Mouse (Mus musculus) neural tube, embryonic 11.5 days (tissue): ENCODE measurements around the gene Fancg. TPM values are rescaled to one million over a fixed set of nuclear protein-coding genes. Genes with fewer than 3 reads are reported as not detected.
A peak's percentile ranks its signal among the peaks of the same experiment; 100 is the strongest.

Experiments used
- ATAC-seq: fragments of 200-750 bp; cut with Nextera tagmentation; 2 replicates; pipeline ENCODE4 v1.8.0; 2017; ENCODE audit warnings: moderate number of reproducible peaks, mild to moderate bottlenecking, moderate TSS enrichment, moderate library complexity; ENCODE audit not compliant: insufficient read depth, low FRiP score, low TSS enrichment
- DNase-seq: peaks from one replicate; pipeline ENCODE4 v3.0.0-alpha.2; 2015; ENCODE audit warnings: low spot score
- H3K27ac ChIP-seq: fragments of 300-500 bp; sonication (generic); 2 replicates; pipeline ENCODE4 v1.5.1; 2014; ENCODE audit warnings: low read depth, mild to moderate bottlenecking, low read length
- H3K27me3 ChIP-seq: fragments of 300-500 bp; sonication (generic); 2 replicates; pipeline ENCODE4 v1.6.1; 2014; ENCODE audit warnings: mild to moderate bottlenecking, low read length, mixed read lengths; ENCODE audit not compliant: control insufficient read depth, insufficient read depth
- H3K36me3 ChIP-seq: fragments of 300-500 bp; sonication (generic); 2 replicates; pipeline ENCODE4 v1.6.1; 2014; ENCODE audit warnings: mild to moderate bottlenecking, low read length, moderate library complexity, mixed read lengths; ENCODE audit not compliant: control insufficient read depth, insufficient read depth
- H3K4me1 ChIP-seq: fragments of 300-500 bp; sonication (generic); 2 replicates; pipeline ENCODE4 v1.6.1; 2014; ENCODE audit warnings: low read length, mixed read lengths; ENCODE audit not compliant: control insufficient read depth, insufficient read depth
- H3K4me2 ChIP-seq: fragments of 300-500 bp; sonication (generic); 2 replicates; pipeline ENCODE4 v1.6.1; 2014; ENCODE audit warnings: low read depth, mild to moderate bottlenecking, moderate library complexity
- H3K4me3 ChIP-seq: fragments of 300-500 bp; sonication (generic); 2 replicates; pipeline ENCODE4 v1.5.1; 2014; ENCODE audit warnings: low read depth, low read length
- H3K9ac ChIP-seq: fragments of 300-500 bp; sonication (generic); 2 replicates; pipeline ENCODE4 v1.6.1; 2014; ENCODE audit warnings: mild to moderate bottlenecking, low read length
- H3K9me3 ChIP-seq: fragments of 300-500 bp; sonication (generic); 2 replicates; pipeline ENCODE4 v1.6.1; 2016; ENCODE audit warnings: low read length; ENCODE audit not compliant: control insufficient read depth
- WGBS: fragments of 180-500 bp; shearing (Covaris S2); extraction: QIAGEN DNeasy Blood & Tissue Kit; methylation state at CpG from one replicate; pipeline ENCODE4 v1.1.7; 2014; 5-methylcytosine and 5-hydroxymethylcytosine counted together
- polyA plus RNA-seq: library from polyadenylated mRNA; unstranded; fragments of >200 nt; fragmentation: Nextera tagmentation; extraction: Ambion mirVana; gene quantifications from 2 replicates; pipeline ENCODE4 v1.2.1, GENCODE M21; 2014

Fancg gene
- polyA plus RNA-seq = 17.3 and 19.3 TPM in 2 replicates

DNA sequence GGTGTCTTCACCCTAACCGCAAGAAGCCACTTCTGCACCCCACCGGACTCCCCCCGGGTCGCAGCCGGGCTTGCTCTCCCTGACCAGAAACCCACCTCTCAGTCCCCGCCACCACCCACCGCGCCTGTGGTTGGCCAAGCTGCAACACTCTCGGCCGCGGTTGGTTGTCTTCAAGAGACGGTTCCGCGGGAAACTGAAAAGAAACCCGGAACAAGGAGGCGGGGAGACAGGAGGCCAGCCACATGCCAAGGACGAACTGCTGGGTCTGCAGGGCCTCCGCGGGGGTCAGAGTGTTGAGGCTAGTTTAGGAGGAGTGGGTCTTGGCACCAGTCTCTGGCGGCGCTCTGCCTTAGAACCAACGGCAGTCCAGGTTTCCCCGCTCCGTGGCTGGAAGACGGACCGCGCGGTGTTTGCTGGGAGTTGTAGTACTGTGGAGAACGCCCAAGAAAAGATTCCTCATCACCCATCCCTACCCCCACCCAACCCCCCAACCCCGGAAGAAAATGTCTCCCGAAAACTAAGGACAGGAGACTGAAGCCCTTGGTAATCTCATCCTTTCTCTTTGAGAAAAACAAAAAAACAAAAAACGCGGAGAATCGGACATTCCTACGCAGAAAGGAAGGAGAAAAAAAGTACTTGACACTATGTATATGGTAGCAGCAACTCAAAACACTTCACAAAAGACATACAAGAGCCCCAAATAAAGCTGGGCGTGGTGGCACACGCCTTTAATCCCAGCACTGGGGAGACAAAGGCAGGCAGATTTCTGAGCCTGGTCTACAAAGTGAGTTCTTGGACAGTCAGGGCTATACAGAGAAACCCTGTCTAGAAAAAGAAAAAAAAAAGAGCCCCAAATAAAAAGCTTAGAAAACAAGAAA is at the start of gene Fancg:
TSS of gene Fancg (minus strand) at position 346 of the 878 bp plus-strand sequence.
- under 1% methylated on average over 37 of the region's 37 CpGs for WGBS
- Histone ChIP-seq H3K27me3 (no peaks in the 10 kb centered on the region), H3K4me2 (peak within 1 kb of the TSS; percentile 77), H3K36me3 (no peaks in the 10 kb centered on the region), H3K9me3 (no peaks in the 10 kb centered on the region), H3K4me3 (peak within 1 kb of the TSS; percentile 68), H3K4me1 (peaks cover 3% of the 10 kb centered on the region; the same call in 1 of the 2 replicates), H3K9ac (peak within 1 kb of the TSS; percentile 69), H3K27ac (no peak within 1 kb of the TSS)
- DNase-seq (peak; percentile 87), ATAC-seq (peak; percentile 92)

GRCm38 (mm10) chr4:43059697-43060096 is 49.4 kb upstream of the Fancg start:
- DNase-seq = no peak
- 48% methylated on average over 3 of the region's 3 CpGs for WGBS
- Histone ChIP-seq H3K27me3 (no peaks in the 10 kb centered on the region), H3K9me3 (no peaks in the 10 kb centered on the region), H3K4me3 (peak overlapping the region; percentile 71), H3K27ac (no peak overlapping the region), H3K4me1 (no peaks in the 10 kb centered on the region), H3K4me2 (peak overlapping the region; percentile 83), H3K36me3 (no peaks in the 10 kb centered on the region), H3K9ac (no peak overlapping the region; the same call in 1 of the 2 replicates)
- ATAC-seq = no peak

GRCm38 (mm10) chr4:43058753-43059654 is 48.7 kb upstream of the Fancg start, which contains the start of gene Unc13b:
Gene Unc13b, plus strand, starts transcription at chr4:43058953.
- ATAC-seq (peak; percentile 96), DNase-seq (peak; percentile 91)
- H3K36me3 ChIP-seq = no peaks in the 10 kb centered on the region

DNA sequence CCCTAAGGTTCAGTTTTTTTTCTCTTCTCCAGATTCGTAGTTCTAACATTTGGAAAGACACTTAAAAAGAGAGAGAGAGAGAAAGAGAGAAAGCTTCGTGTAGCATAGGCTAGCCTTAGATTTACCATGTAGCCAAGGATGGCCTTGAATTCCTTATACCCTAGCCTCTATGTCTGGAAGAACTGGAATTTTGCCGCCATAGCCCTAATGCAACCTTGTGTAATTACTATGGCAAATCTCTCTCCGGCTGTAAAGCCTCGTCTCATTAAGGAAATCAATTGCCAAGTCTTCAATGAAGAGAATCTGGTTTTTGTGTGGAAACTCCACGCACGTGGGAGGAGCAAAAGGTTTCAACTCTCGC is 48.1 kb upstream of the Fancg start:
- 19% methylated on average over 8 of the region's 8 CpGs for WGBS
- no peak overlapping the region for H3K9ac ChIP-seq
- H3K9me3 ChIP-seq = no peaks in the 10 kb centered on the region
- H3K4me3 ChIP-seq = peak overlapping the region; percentile 71
- ATAC-seq = 0 out of 2 replicates have a peak, but pooled peaks have one; percentile 18
- no peaks in the 10 kb centered on the region for H3K36me3 ChIP-seq
- no peak overlapping the region for H3K27ac ChIP-seq
- H3K4me2 ChIP-seq = peak overlapping the region; percentile 83
- H3K4me1 ChIP-seq = no peaks in the 10 kb centered on the region
- no peaks in the 10 kb centered on the region for H3K27me3 ChIP-seq
- DNase-seq = no peak

More at GRCm38 (mm10) chr4:43058753-43059654, 48.7 kb upstream of the Fancg start, which contains the start of gene Unc13b:
- Histone ChIP-seq H3K4me1 (no peaks in the 10 kb centered on the region), H3K4me3 (peak within 1 kb of the TSS; percentile 71), H3K27ac (peak within 1 kb of the TSS; percentile 57; the same call in 1 of the 2 replicates), H3K27me3 (no peaks in the 10 kb centered on the region), H3K9me3 (no peaks in the 10 kb centered on the region), H3K9ac (peak within 1 kb of the TSS; percentile 78), H3K4me2 (peak within 1 kb of the TSS; percentile 83)
- under 1% methylated on average over 65 of the region's 90 CpGs for WGBS

GRCm38 (mm10) chr4:43057654-43058053 is 47.3 kb upstream of the Fancg start:
- Histone ChIP-seq H3K9ac (no peak overlapping the region), H3K4me2 (no peak overlapping the region), H3K9me3 (no peaks in the 10 kb centered on the region), H3K27ac (no peak overlapping the region), H3K36me3 (no peaks in the 10 kb centered on the region), H3K27me3 (no peaks in the 10 kb centered on the region), H3K4me3 (no peak overlapping the region), H3K4me1 (no peaks in the 10 kb centered on the region)
- ATAC-seq (no peak), DNase-seq (no peak)
- 93% methylated on average over 5 of the region's 5 CpGs for WGBS

GRCm38 (mm10) chr4:43052627-43053026 is 42.3 kb upstream of the Fancg start:
- Histone ChIP-seq H3K27me3 (no peaks in the 10 kb centered on the region), H3K9ac (no peak overlapping the region), H3K4me2 (no peak overlapping the region), H3K36me3 (no peaks in the 10 kb centered on the region), H3K4me3 (no peak overlapping the region), H3K27ac (no peak overlapping the region), H3K4me1 (no peaks in the 10 kb centered on the region), H3K9me3 (no peaks in the 10 kb centered on the region)
- ATAC-seq (no peak), DNase-seq (peak; percentile 24)
- 13% methylated on average over 4 of the region's 4 CpGs for WGBS

- 7% methylated on average over 5 of the region's 5 CpGs for WGBS
- no peak overlapping the region for H3K4me3 ChIP-seq
Observed at GRCm38 (mm10) chr4:43047231-43047630, 36.9 kb upstream of the Fancg start.

GRCm38 (mm10) chr4:43046607-43047006 is 36.3 kb upstream of the Fancg start:
- Histone ChIP-seq H3K4me2 (peak overlapping the region; percentile 73; the same call in 1 of the 2 replicates), H3K9me3 (no peaks in the 10 kb centered on the region), H3K27me3 (no peaks in the 10 kb centered on the region), H3K27ac (no peak overlapping the region), H3K9ac (no peak overlapping the region), H3K36me3 (no peaks in the 10 kb centered on the region), H3K4me1 (peaks cover 10% of the 10 kb centered on the region; the same call in 1 of the 2 replicates), H3K4me3 (peak overlapping the region; percentile 50; the same call in 1 of the 2 replicates)
- 61% methylated on average over 5 of the region's 5 CpGs for WGBS
- no peak for DNase-seq
- no peak for ATAC-seq

More at GRCm38 (mm10) chr4:43047231-43047630, 36.9 kb upstream of the Fancg start:
- no peaks in the 10 kb centered on the region for H3K9me3 ChIP-seq
- peaks cover 10% of the 10 kb centered on the region; the same call in 1 of the 2 replicates for H3K4me1 ChIP-seq
- peak overlapping the region; percentile 1; the same call in 1 of the 2 replicates for H3K4me2 ChIP-seq
- no peak overlapping the region for H3K9ac ChIP-seq
- no peaks in the 10 kb centered on the region for H3K27me3 ChIP-seq
- no peak for ATAC-seq
- peak; percentile 65 for DNase-seq
- no peaks in the 10 kb centered on the region for H3K36me3 ChIP-seq
- H3K27ac ChIP-seq = no peak overlapping the region
